Mouse (Mus musculus): ENCODE results near the gene Rin2.
A peak's percentile ranks its signal among the peaks of the same experiment; 100 is the strongest.

Rin2 gene

DNA sequence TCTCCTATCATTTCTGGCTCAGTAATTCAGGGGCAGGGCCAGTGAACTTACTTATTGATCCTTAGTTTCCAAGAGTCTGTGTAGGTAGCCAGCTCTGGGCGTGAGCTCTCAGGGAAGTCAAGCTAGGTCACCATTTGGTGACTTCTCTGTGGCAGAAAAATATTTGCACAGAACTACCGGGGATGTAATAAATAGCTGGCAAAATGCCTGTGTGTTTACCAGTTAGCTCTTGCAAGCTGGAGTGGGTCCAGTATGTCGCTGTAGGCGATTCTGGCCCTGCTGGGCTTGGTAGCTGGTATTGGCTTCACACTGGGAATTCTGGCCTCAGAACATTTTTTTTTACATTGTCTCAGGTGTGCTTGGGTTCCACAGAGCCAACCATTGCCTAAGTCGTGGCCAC is 60.1 kb downstream of the Rin2 start:
- DNase-seq (ENCODE audit: low spot score): no peak

DNA sequence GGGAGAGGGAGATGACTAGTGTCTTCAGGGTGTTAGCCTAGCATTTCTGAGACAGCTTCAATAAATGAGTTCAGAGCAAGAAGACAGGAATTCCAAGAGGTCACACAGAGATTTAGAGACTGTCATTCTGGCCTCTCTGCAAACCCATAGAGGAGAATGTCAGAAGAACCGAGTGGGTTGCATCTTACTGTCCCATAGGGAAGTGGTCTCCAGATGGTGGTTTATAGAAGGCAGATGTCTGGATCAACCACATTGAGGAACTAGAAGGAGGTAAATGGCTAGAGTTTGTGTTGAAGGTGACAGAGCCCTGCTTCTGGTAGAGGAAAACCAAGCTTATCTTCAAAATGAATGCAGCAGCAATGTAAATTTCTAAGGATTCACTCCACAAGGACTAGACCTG is 61.5 kb downstream of the Rin2 start:
- no peak for DNase-seq (ENCODE audit: low spot score)

DNA sequence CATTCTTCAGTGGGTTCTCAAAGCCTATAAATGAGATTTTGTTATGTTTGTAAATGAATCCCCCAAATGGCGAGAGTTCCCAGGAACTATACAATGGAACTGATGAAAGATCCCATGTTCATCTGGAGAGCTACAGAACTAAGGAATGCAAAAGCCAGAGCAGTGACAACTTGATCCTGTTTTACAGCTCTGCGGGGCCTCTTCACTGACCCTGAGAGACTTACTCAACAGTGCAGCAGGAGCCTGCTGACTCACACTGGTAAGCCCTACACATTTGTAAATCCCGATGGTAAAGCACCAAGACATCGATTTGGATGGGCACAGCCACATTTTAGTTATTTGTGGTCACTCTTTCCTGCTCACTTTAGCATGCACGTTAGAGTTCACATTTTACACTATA is 62.2 kb downstream of the Rin2 start:
- no peak for DNase-seq (ENCODE audit: low spot score)

DNA sequence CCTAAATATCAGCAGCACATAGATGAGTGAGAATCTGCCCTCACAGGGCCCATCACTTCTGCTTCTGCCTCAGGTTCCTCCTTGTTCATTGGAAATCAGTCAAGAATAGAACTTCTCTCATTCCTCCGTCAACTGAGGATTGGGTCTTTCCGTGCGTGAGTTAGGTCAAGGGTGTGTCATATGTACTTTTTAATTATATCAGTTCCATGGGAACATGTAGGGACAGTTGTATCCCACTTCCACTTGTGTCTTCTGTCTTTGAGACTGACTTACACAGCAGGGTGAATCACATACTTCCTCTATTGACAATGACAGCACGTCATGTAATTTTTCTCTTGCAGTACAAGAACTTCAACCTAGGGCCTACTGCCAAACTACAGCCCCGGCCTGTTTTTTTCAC is 65.7 kb downstream of the Rin2 start:
- no peak for DNase-seq (ENCODE audit: low spot score)

DNA sequence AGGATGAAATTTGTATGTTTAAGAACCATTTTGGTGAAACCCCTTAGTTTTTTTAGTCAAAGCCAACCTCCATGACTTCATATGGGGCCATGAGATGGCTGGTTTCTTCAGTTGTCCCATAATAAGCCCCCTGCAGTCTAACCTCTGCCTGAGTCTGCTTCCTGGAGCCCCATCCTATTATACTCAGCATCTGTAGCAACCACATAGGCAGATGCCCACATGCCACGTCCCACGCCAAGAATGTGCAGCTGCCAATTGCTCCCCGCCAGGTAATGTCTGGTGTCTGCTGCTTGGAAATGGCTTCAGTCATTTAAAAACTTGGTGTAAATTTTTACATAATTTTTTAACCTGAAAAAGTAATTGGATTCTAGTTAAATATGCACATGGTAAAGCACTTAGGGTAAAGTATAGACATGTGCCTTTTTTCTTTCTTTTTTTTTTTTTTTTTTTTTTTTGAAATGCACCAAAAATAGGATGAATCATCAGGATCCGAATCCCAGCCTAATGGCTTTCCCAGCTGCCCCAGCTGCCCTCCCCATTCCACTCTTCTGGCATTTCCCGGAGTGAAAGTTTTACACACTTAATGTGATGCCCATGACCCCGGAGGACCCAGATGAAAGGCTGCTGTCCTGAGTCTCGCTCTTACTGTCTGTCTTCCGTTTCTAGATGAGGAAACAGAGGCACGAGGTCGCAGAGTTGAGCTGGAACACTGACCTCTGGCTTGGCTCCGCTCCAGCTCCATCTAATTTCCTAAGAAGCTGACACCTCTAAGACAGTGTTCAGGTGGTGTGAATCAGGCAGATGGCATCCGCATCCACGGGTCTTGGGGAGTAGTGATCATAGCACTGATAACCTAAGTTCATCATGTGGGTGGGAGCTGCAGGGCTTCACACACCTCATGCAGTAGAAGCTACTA is 68.0 kb downstream of the Rin2 start:
- DNase-seq (ENCODE audit: low spot score): peak; percentile 47

DNA sequence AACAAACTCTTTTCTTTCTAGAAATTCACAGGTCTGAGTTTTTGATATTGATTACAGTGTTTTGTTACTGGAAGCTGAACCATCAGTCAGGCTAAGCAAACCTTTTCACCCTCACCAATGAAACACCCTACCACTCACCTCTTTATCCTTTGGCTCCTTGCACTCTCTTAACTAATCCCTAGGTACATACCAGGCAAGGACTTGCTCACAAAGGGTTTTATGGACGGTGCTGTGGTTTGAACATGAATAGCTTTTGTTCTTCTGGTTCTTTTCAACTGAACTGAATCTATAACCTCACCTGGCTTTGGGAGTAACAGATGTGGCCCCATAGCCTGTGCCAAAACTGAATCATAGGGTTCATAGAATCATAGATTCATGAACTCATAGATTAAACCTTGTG is 71.4 kb downstream of the Rin2 start:
- no peak for DNase-seq (ENCODE audit: low spot score)

DNA sequence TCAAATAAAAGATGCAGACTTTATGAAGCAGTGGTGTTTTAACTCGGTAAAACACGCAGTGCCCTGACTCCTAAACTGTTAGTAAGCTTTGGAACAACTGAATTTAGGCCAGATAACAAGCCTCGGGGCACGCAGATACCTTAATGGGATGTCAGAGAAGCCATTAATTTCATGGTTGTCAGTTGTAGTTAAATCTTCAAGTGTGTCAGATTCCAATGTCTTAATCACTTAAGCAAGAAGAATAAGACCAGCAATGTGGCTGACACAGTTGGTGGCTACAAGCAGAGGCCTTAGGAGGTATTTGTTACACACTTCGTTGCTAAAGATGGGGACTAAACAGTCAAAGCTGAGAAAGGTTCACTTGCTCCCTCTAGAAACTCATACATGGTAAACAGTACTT is 74.6 kb downstream of the Rin2 start:
- DNase-seq (ENCODE audit: low spot score): peak; percentile 20

DNA sequence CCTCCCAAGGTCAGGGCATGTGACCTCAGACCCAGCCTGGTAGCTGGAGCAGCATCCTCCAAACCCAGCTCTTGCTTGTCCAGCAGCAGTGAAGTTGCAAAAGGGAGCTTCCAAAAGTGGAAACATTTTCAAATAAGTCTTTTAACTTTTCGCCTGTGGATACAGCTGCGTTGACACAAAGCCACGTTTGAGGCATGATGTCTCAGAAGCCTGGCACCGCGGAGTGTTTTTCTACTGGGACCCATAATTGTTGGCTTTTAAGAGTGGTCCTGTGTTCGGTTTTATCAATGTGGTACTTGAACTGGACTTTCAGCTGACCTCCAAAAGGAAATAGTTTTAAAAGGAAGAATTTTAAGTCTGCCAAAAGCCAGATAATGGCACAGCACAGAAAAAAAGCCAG is 77.6 kb downstream of the Rin2 start:
- DNase-seq (ENCODE audit: low spot score): no peak

DNA sequence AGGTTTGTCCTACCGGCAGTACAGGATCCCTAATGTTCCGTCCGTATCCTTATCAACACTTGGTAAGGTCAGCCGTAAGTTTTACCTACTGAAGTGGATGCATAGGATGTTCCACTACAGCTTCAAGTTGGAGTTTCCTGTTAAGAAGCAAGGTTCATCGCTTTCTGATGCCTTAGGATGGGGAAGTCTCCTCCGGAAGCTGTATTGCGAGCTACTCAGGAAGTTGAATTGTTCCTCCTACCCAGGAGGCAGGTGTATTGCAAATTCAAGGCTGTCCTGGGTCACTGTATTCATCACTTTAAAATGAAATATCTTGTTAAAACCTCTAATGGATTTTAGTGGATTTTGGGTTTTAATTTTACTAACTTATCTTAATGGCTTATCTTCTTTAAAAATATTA is 79.0 kb downstream of the Rin2 start:
- no peak for DNase-seq (ENCODE audit: low spot score)

DNA sequence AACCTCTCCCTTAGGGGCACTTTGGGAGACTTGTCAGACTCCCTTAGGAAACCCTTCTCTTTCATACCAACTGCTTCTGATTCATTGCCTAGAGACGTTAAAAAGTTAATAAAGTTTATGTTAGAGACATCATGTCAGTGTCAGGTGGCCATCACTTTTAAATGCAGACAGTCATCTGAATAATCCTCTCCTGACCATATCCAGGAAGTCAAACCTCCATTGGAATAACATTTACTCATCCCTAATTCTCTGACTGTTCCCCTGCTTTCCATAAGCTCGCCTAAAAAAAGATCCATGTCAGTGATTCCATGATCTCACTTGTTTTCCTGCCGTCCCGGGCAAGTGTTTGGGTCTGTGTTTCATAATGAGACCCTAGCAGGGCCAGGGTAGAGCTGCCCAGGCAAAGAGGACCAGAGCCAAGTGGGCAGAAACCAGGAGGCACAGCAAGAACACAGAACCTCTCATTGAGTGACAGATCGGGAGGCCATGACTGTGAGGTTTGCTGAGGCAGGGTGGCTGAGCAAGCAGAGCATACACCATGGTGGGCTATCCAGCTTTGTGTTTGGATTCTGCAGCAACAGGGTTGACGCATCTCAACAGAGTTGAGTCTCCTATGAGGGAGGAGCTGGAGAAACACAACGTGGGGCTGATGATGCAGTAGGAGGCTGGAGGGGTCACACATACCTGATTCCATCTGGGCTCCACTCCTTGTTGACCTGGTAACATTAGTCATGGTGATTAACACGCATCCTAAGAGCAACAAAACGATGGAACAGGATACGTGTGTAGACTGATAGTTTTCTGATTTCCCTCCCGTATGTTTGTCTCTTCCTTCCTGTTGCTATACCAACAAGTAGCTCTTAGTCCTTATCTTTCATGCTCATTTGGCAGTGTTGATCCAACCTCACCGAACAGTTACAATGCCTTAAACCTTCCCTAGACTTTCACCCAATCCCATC is 81.1 kb downstream of the Rin2 start:
- DNase-seq (ENCODE audit: low spot score): no peak

DNA sequence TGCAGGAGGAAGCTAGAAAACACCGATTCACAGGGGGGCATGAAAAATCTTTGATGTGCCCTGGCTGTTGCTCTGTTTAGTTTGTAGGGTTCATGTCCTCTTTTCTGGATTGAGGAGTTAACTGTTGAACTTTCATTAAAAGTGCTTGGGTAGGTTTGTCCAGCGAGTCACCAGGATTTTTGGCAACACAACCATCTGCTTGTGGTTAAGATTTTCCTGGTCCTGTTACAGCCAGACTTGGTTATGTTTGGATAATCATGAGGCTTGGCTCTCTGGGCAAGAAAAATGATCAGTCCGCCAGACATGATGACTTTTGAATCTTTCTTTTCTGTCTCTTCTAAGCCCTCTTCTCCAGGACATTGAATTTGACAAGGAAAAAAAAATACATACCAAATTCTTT is 85.1 kb downstream of the Rin2 start:
- DNase-seq (ENCODE audit: low spot score): no peak

DNA sequence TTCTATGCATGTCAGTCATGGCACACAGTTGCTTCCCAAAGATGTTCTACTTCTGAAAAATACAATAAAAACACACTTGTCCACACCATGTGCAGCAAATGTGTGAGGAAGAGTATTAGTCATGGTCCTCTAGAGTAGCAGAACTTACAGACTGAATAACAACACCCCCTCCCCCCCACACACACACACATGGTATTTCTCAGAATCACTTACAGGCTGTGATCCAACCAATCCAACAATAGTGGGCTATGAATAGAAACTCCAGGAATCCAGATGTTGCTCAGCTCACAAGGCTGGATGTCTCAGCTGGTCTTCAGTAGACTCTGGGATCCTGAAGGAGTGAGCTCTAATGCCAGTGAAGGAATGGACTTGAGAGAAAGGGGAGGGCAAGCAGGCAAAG is 86.4 kb downstream of the Rin2 start:
- DNase-seq (ENCODE audit: low spot score): no peak

DNA sequence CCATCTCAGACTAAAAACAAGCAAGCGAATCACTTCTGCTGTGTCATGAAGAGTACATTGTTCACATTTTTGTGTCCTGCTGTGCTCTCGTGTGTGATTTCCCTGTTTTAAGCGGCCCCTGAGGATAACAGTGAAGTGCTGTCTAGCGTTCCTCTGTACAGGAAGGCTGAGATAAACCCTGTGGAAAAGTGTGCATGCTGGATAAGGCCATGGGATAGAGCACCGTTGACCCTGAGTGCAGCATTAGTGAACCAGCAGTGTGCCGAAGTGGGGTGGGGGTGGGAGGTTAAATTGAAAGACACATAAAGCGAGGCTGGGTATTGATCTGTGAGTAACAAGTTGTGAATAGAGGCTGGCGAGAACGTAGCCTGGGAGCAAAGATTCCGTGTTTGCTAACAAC is 94.9 kb downstream of the Rin2 start:
- DNase-seq (ENCODE audit: low spot score): peak; percentile 52

DNA sequence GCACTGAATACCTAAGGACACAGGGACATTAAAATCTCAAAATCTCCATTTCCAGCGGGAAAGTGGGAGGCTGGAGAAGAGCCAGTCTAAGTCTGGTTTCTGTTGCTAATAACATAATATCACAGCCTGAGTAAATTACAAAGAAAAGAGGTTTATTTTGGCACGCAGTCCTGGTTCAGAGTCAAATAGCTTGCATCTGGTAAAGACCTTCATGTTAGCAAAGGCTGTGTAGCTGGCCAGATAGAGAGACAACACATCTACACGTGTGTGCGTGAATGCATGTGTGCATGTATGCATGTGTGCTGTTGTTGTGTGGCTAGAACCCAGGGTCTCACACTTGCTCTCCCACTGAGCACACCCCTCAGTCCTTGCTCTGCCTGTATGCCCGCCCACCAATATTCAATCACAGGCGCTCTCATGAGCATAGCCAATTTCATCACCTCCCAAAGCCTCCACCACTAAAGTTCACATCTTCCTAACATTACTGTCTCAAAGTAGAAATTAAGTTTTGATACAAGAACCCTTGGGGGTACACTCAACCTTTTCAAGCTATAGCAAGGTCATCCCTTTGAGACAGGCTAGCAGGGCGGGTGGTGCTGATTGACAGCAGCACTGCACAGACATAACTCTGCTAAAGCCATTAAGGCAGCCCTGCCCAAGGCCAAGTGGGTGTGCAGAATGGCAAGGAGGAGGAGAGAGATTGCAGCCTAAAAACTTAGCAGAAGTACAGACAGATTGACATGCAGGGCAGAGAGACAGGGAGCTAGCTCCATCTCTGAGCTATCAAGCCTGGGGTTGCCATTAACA is 95.9 kb downstream of the Rin2 start:
- no peak for DNase-seq (ENCODE audit: low spot score)

DNA sequence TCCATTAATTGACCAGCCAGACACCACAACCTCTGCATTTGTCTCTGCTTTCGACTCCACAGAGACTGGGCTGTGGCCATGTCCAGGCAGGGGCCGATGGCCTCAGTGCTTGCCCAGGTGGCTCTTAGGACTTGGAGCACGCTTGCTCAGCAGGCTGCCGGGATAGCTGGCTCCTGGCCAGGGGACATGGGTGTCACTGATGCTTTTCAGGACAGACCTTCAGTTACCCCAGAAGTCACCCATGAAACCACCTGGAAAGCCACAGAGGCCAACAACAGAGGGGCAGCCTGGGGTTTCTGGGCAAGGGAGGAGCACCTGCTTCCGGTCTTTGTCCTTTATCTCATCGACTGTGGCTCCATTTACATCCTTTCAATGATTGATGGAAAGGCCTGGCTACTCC is 108.2 kb downstream of the Rin2 start:
- no peak for DNase-seq (ENCODE audit: low spot score)

DNA sequence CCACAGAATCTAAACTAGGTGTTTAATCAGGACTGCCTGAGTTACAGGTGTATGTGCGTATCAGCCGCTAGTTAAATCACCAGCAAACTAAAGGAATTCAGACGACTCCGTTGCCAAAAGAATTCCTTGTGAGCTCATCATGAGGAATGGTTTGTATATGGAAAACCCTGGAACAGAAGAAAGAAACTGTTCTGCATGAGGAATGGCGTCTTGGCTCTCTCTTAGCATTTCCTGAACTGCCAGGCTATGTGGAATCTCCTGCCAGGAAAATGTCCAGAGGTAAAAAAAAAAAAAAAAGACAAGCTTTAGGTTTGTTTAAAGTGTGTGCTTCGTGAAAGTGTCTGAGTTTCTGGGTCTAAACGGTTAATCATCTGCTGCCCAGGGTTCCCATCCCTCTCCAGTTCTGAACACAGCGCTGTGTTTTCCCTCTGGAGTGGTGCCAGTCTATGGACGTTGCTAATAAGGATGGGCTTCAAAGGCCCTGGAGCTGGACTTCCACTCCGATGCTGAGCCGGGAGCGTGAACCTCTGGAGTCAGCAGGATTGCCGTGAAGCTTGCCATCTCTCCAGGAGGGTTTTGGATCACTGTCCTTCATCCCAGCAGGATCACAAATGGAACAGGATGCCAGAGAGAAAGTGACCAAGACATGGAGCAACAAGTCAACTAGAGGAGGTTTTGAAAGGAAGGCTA is 109.4 kb downstream of the Rin2 start:
- DNase-seq (ENCODE audit: low spot score): no peak

DNA sequence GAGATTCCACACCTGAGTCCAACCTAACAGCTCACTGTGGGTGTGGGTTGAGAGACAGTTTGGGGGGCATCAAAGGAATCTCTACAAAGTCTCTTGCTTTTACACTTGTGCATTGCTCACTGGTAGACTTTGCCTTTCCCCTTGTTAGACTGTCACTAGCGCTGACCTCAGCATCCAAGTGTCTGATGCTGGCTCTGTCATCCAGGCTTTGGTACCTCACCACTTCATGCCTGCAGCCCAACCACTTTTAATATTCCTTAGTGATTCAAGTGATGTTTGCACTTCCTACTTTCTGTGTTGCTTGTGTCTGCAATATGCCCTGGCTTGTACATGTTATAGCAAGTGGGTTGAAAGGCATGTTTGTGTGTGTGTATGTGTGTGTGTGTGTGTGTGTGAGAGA is 109.9 kb downstream of the Rin2 start:
- peak; percentile 31 for DNase-seq (ENCODE audit: low spot score)

DNA sequence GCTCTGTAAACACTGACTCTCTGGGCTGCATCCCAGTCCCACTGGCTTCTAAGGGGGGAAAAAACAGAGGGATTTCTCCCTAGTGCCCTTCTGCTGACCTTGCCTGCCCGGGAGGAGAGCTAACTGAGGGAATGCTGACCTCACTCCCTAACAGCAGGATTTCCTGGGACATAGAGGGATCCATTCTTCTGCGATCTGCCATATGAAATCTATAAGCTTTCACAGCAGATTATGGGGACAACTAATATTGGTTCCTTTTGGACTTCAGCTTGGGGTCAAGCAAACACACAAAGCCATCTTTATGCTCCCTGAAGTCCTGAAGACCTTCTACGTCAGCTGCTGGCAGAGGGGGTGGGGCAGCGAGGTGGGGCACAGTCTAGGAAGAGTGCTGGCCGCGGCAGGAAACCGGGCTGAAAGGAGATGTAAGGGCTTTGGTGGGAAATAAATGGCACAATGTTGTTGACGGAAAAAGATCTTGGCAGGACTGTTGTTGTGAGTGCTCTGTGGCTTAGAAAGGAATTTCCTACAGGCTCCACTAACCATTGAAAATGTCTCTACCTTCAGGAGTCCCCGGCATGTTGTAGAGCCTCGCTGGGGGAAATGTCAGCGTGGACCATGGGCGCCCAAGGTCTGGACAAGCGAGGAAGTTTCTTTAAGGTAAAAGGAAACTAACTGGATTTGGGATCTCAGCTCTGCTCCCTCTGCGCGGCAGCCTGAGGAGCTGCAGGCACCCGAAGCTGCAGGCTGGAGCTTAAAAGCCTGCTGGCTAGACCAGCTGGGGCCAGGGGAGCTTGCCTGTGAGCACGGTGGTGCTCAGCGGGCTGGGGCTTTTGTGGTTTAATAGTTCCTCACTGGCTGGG is 111.0 kb downstream of the Rin2 start:
- peak; percentile 67 for DNase-seq (ENCODE audit: low spot score)

DNA sequence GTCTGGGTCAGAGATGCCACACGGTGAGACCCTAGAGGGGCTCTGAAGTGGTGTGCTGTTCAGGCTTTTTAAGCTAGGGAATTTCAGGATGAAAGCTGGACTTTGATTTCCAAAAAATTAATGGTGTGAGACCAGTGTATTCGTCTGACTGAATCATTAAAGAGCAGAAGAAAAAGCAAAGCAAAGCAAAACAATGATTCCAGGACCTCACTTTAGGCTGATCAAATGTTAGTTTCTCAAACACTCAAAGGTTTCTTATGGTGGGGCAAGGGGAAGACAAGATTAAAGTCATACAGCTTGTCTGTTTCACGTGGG is 111.6 kb downstream of the Rin2 start:
- no peak for DNase-seq (ENCODE audit: low spot score)

DNA sequence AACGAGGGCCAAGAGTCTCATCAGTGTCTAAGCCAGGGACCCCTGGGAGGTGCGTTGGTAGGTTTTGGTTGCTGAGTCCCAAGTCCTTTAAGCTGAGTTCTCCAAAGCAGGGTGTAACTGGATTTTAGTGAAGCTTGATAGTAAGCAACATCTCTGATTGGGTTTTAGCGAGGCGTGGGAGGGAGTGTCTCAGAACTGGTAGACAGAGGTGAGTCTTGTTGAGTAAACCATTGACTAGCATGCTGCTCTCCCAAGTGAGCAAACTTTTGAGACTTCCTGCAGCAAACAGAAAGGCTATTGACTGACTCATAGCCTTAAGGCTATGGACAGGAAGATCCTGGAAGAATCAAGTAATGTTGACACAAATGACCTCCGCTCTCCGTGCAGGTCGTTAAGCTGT is 112.5 kb downstream of the Rin2 start:
- peak; percentile 21 for DNase-seq (ENCODE audit: low spot score)
